Mouse (Mus musculus): ENCODE data around the gene Alg13. TPM values are rescaled to one million over a fixed set of nuclear protein-coding genes. Genes with fewer than 3 reads are reported as not detected.

The Alg13 gene
- polyA plus RNA-seq, 1 experiment from 2014 or later, result 22.9 TPM

DNA sequence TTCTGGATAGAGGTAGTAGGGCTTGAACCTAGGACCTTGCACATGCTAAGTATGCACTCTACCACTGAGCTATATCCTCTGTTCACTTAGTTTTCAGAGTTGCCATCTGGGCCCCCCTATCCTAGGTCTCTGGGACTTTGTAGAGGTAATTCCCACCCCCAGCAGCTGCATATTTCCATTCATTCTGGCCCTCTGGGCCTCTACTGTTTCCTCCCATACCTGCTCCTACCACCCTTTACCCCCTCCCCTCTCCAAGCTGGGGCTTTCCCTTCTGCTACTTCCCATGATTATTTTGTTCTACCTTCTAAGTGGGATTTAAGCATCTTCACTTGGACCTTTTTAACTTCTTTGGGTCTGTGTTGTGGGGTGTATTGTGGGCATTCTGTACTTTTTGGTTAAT lies 7.8 kb downstream of the Alg13 start:
- H3K4me3 ChIP-seq (ENCODE audit: low read length), result no peak overlapping the region
- no peak for ATAC-seq (ENCODE audit: low FRiP score, low TSS enrichment)
- no peak overlapping the region for H3K9ac ChIP-seq (replicated peaks; ENCODE audit: low read length)

DNA sequence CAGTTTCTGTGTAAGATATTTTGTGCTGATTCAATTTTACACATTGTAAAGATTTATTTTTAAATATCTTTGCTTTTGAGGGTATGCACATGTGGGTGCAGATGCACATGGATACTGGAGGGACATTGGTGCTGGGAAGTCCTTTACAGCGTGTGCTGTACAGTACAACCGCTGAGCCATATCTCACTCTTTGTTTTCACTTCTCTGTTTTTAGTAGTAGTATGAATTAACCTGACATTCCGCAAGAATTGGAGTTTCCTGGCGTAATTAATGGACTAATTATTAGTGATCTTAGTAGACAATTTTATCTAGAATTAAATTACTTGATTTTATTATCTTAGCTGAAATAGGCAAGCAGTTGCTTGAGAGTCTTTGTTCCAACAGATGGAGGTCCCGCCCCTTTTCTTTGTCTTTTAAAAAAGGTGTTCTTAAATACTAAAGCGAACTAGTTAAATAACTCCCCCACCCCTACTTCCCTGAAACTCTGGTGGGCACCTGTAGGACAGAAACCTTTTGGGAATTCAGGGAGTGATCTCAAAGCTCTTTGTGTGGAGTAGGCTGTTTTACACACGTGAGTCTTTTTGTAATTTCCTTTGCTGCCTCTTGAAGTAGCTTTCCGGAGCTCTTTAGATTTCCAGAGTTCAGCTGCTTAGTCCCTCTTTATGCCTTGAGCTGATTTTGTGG lies 17.9 kb downstream of the Alg13 start:
- WGBS, result 56% methylated on average over 8 of the region's 8 CpGs
- no peaks in the 10 kb centered on the region for H3K36me3 ChIP-seq (ENCODE audit: insufficient read depth, low read length)
- no peaks in the 10 kb centered on the region for H3K9me3 ChIP-seq (ENCODE audit: low read length)
- no peak overlapping the region for H3K27ac ChIP-seq (ENCODE audit: low read length)
- no peak overlapping the region for H3K4me3 ChIP-seq (ENCODE audit: low read length)
- no peak for ATAC-seq (ENCODE audit: low FRiP score, low TSS enrichment)
- 0 out of 2 replicates have a peak, but pooled peaks cover 3% of the 10 kb centered on the region for H3K27me3 ChIP-seq (ENCODE audit: insufficient read depth, low read length)
- no peak overlapping the region for H3K4me2 ChIP-seq (replicated peaks; ENCODE audit: low read depth, low read length)
- H3K4me1 ChIP-seq (ENCODE audit: insufficient read depth, low read length), result no peaks in the 10 kb centered on the region
- H3K9ac ChIP-seq (replicated peaks; ENCODE audit: low read length), result no peak overlapping the region

More for the DNA sequence above, 7.8 kb downstream of the Alg13 start:
- no peaks in the 10 kb centered on the region for H3K4me1 ChIP-seq (ENCODE audit: insufficient read depth, low read length)
- H3K9me3 ChIP-seq (ENCODE audit: low read length), result no peaks in the 10 kb centered on the region
- H3K4me2 ChIP-seq (replicated peaks; ENCODE audit: low read depth, low read length), result no peak overlapping the region
- no peak overlapping the region for H3K27ac ChIP-seq (ENCODE audit: low read length)
- H3K27me3 ChIP-seq (ENCODE audit: insufficient read depth, low read length), result no peaks in the 10 kb centered on the region
- no peaks in the 10 kb centered on the region for H3K36me3 ChIP-seq (ENCODE audit: insufficient read depth, low read length)

DNA sequence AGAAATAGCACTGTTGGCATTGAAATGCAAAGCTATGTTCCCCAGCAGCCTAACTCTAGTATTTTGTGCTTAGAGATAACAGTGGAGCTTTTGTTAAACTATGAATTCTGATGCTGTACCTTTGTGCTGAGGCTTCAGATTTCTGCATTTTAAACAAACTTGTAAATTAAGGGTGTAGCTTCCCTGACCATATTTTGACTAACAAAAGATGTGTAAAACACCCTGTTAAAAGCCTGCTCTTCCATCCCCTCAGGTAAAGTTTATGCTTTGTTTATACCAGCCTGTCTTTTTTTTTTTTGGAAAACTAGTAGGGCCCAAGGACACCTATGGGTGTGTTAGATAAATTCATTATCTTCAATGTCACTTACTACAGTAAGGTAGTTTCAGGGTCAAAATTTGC lies 20.3 kb downstream of the Alg13 start:
- H3K4me3 ChIP-seq (ENCODE audit: low read length), result no peak overlapping the region
- ATAC-seq (ENCODE audit: low FRiP score, low TSS enrichment), result no peak
- no peaks in the 10 kb centered on the region for H3K36me3 ChIP-seq (ENCODE audit: insufficient read depth, low read length)
- H3K4me2 ChIP-seq (replicated peaks; ENCODE audit: low read depth, low read length), result no peak overlapping the region
- no peaks in the 10 kb centered on the region for H3K9me3 ChIP-seq (ENCODE audit: low read length)
- 0 out of 2 replicates have a peak, but pooled peaks cover 3% of the 10 kb centered on the region for H3K27me3 ChIP-seq (ENCODE audit: insufficient read depth, low read length)
- H3K27ac ChIP-seq (ENCODE audit: low read length), result no peak overlapping the region
- H3K9ac ChIP-seq (replicated peaks; ENCODE audit: low read length), result no peak overlapping the region
- H3K4me1 ChIP-seq (ENCODE audit: insufficient read depth, low read length), result no peaks in the 10 kb centered on the region

DNA sequence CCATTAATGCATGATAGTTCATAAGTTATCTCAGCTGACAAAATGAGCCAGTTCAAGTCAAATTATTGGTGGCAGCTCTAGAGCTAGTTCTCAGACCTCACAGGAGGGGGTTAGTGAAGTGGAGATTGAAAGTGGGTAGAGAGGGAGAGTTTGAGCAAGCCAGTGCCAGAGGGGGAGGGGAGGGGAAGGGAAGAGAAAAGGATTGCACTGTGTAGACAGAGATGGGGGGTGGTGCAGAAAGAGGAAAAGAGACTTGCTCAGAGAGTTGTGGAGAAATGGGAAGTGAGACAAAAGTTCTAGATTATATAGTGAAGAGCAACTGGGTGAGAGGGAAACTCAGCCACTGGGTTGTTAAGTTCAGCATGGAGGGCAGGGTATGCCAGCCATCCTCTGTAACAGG lies 20.8 kb downstream of the Alg13 start:
- Histone ChIP-seq H3K4me1 (ENCODE audit: insufficient read depth, low read length) (no peaks in the 10 kb centered on the region), H3K4me2 (replicated peaks; ENCODE audit: low read depth, low read length) (no peak overlapping the region), H3K27ac (ENCODE audit: low read length) (no peak overlapping the region), H3K4me3 (ENCODE audit: low read length) (no peak overlapping the region), H3K9me3 (ENCODE audit: low read length) (no peaks in the 10 kb centered on the region), H3K27me3 (ENCODE audit: insufficient read depth, low read length) (0 out of 2 replicates have a peak, but pooled peaks cover 3% of the 10 kb centered on the region), H3K9ac (replicated peaks; ENCODE audit: low read length) (no peak overlapping the region), H3K36me3 (ENCODE audit: insufficient read depth, low read length) (no peaks in the 10 kb centered on the region)
- ATAC-seq (ENCODE audit: low FRiP score, low TSS enrichment), result no peak

DNA sequence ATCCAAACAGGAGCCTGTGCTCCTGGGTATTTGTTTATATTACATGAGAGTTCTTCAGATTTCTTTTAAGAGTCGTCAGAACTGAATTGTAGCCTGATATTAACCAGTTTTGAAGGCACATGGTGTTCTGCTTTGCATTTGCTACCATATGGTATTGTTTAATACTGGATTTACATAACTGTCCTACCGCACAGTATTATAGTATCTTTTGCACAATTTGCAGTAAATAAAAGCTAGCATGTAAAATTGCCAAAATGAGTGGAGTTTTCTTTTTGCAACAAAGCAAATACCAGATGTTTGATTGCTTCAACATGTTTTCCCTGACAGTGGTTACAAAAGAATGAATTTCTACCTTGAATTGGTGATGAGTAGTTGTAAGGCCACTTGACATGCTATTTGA lies 56.6 kb downstream of the Alg13 start:
- no peak overlapping the region for H3K9ac ChIP-seq (replicated peaks; ENCODE audit: low read length)
- no peaks in the 10 kb centered on the region for H3K4me1 ChIP-seq (ENCODE audit: insufficient read depth, low read length)
- H3K9me3 ChIP-seq (ENCODE audit: low read length), result no peaks in the 10 kb centered on the region
- H3K27me3 ChIP-seq (ENCODE audit: insufficient read depth, low read length), result no peaks in the 10 kb centered on the region
- ATAC-seq (ENCODE audit: low FRiP score, low TSS enrichment), result no peak
- no peak overlapping the region for H3K27ac ChIP-seq (ENCODE audit: low read length)
- no peak overlapping the region for H3K4me3 ChIP-seq (ENCODE audit: low read length)
- WGBS, result 81% methylated on average over 2 of the region's 2 CpGs
- no peak overlapping the region for H3K4me2 ChIP-seq (replicated peaks; ENCODE audit: low read depth, low read length)
- no peaks in the 10 kb centered on the region for H3K36me3 ChIP-seq (ENCODE audit: insufficient read depth, low read length)

DNA sequence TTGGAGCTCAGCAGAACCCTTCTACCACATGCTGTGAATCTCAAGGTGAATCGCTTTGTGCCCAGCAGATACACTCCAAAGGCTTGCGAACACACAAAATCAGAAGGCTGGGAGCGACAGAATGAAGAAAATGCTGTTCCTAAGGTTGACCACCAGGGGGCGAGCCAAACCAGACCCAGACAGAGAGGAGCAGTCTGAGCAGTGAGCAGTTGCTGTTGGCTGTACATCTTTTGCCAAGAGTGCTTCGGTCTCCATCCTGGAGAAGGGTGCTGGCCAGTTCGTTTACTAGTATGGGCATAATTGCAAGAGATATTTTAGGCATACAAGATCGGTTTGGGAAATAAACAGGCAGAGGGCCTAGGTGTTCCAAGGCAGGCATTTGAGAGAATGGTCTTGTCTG lies 85.9 kb downstream of the Alg13 start:
- Histone ChIP-seq H3K4me1 (ENCODE audit: insufficient read depth, low read length) (no peaks in the 10 kb centered on the region), H3K36me3 (ENCODE audit: insufficient read depth, low read length) (no peaks in the 10 kb centered on the region), H3K27ac (ENCODE audit: low read length) (no peak overlapping the region), H3K9me3 (ENCODE audit: low read length) (no peaks in the 10 kb centered on the region), H3K4me3 (ENCODE audit: low read length) (no peak overlapping the region), H3K9ac (replicated peaks; ENCODE audit: low read length) (no peak overlapping the region), H3K4me2 (replicated peaks; ENCODE audit: low read depth, low read length) (no peak overlapping the region), H3K27me3 (ENCODE audit: insufficient read depth, low read length) (no peaks in the 10 kb centered on the region; the same call in 1 of the 2 replicates)
- ATAC-seq (ENCODE audit: low FRiP score, low TSS enrichment), result peak; percentile 61; the same call in 1 of the 2 replicates
- WGBS, result 33% methylated on average over 7 of the region's 7 CpGs

DNA sequence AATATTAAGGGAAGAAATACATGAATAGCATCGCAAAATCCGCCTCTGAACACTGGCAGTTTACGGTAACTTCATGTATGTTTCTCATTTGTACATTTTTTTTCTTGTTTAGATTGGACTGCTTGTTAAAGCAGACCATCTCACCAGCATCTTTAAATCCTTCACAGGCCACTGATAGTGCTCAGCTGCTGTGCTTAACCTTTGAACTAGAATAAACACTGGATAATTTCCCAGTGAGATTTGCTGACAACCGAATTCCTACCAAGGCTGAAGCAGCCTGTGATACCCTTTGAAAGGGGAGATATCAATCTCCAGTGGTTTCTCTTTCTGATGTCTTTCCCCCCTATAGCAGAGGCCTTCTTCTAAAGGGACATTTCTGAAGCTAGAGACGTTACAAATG lies 90.4 kb downstream of the Alg13 start:
- no peak overlapping the region for H3K27ac ChIP-seq (ENCODE audit: low read length)
- no peaks in the 10 kb centered on the region for H3K36me3 ChIP-seq (ENCODE audit: insufficient read depth, low read length)
- no peak overlapping the region for H3K4me3 ChIP-seq (ENCODE audit: low read length)
- ATAC-seq (ENCODE audit: low FRiP score, low TSS enrichment), result peak; percentile 49; the same call in 1 of the 2 replicates
- H3K27me3 ChIP-seq (ENCODE audit: insufficient read depth, low read length), result no peaks in the 10 kb centered on the region; the same call in 1 of the 2 replicates
- H3K9me3 ChIP-seq (ENCODE audit: low read length), result no peaks in the 10 kb centered on the region
- H3K4me1 ChIP-seq (ENCODE audit: insufficient read depth, low read length), result no peaks in the 10 kb centered on the region
- 50% methylated on average over 5 of the region's 5 CpGs for WGBS
- no peak overlapping the region for H3K9ac ChIP-seq (replicated peaks; ENCODE audit: low read length)
- H3K4me2 ChIP-seq (replicated peaks; ENCODE audit: low read depth, low read length), result no peak overlapping the region

GRCm38 (mm10) chrX:144420259-144420658 lies 102.7 kb downstream of the Alg13 start:
- H3K27ac ChIP-seq (ENCODE audit: low read length), result no peak overlapping the region
- H3K36me3 ChIP-seq (ENCODE audit: insufficient read depth, low read length), result no peaks in the 10 kb centered on the region
- no peaks in the 10 kb centered on the region for H3K9me3 ChIP-seq (ENCODE audit: low read length)
- no peak overlapping the region for H3K4me3 ChIP-seq (ENCODE audit: low read length)
- no peak for ATAC-seq (ENCODE audit: low FRiP score, low TSS enrichment)
- H3K9ac ChIP-seq (replicated peaks; ENCODE audit: low read length), result no peak overlapping the region
- WGBS, result 77% methylated on average over 1 of the region's 1 CpGs
- H3K27me3 ChIP-seq (ENCODE audit: insufficient read depth, low read length), result no peaks in the 10 kb centered on the region; the same call in 1 of the 2 replicates
- H3K4me1 ChIP-seq (ENCODE audit: insufficient read depth, low read length), result no peaks in the 10 kb centered on the region
- no peak overlapping the region for H3K4me2 ChIP-seq (replicated peaks; ENCODE audit: low read depth, low read length)

GRCm38 (mm10) chrX:144421091-144421490 lies 103.5 kb downstream of the Alg13 start:
- 90% methylated on average over 1 of the region's 1 CpGs for WGBS
- no peaks in the 10 kb centered on the region; the same call in 1 of the 2 replicates for H3K27me3 ChIP-seq (ENCODE audit: insufficient read depth, low read length)

DNA sequence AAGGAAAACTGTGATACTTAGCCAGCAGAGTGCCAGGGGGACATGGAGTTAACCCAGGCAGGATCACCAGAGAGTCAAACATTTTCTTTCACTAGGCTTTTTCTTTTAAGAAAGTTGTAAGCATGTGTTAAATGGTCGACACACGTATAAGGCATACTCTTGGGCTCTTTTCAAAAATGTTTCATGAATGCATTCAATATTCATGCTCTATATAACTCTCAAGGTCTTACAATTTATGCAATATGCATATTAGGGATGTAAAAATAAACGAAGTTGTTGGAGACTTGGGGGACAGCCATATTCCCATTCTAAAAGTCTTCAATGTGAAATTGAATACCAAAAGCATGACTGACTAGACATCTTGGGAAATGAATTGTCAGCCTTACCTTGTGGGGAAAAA lies 106.2 kb downstream of the Alg13 start:
- H3K4me1 ChIP-seq (ENCODE audit: insufficient read depth, low read length), result no peaks in the 10 kb centered on the region
- no peaks in the 10 kb centered on the region for H3K36me3 ChIP-seq (ENCODE audit: insufficient read depth, low read length)
- no peak for ATAC-seq (ENCODE audit: low FRiP score, low TSS enrichment)
- H3K27ac ChIP-seq (ENCODE audit: low read length), result no peak overlapping the region
- H3K4me2 ChIP-seq (replicated peaks; ENCODE audit: low read depth, low read length), result no peak overlapping the region
- no peaks in the 10 kb centered on the region; the same call in 1 of the 2 replicates for H3K27me3 ChIP-seq (ENCODE audit: insufficient read depth, low read length)
- no peaks in the 10 kb centered on the region for H3K9me3 ChIP-seq (ENCODE audit: low read length)
- WGBS, result 84% methylated on average over 3 of the region's 3 CpGs
- H3K4me3 ChIP-seq (ENCODE audit: low read length), result no peak overlapping the region
- H3K9ac ChIP-seq (replicated peaks; ENCODE audit: low read length), result no peak overlapping the region

More at GRCm38 (mm10) chrX:144421091-144421490, 103.5 kb downstream of the Alg13 start:
- ATAC-seq (ENCODE audit: low FRiP score, low TSS enrichment), result no peak
- H3K4me3 ChIP-seq (ENCODE audit: low read length), result no peak overlapping the region
- no peaks in the 10 kb centered on the region for H3K36me3 ChIP-seq (ENCODE audit: insufficient read depth, low read length)
- no peak overlapping the region for H3K27ac ChIP-seq (ENCODE audit: low read length)
- no peak overlapping the region for H3K4me2 ChIP-seq (replicated peaks; ENCODE audit: low read depth, low read length)
- H3K4me1 ChIP-seq (ENCODE audit: insufficient read depth, low read length), result no peaks in the 10 kb centered on the region
- H3K9me3 ChIP-seq (ENCODE audit: low read length), result no peaks in the 10 kb centered on the region
- H3K9ac ChIP-seq (replicated peaks; ENCODE audit: low read length), result no peak overlapping the region

Measured in kidney, embryonic 16.5 days (tissue).